Mouse (Mus musculus) bone marrow macrophage, adult 2 months (primary cell): Measurements from ENCODE around the gene Lpgat1.

Source experiments
- CTCF ChIP-seq: IDR thresholded peaks from 2 replicates; pipeline ENCODE4 v1.5.1; 2012; ENCODE audit warnings: low read depth, mild to moderate bottlenecking, low read length, moderate library complexity
- POLR2A ChIP-seq: IDR thresholded peaks from 2 replicates; pipeline ENCODE4 v1.6.1; 2012; ENCODE audit warnings: mild to moderate bottlenecking, low read depth, low read length, borderline replicate concordance

DNA sequence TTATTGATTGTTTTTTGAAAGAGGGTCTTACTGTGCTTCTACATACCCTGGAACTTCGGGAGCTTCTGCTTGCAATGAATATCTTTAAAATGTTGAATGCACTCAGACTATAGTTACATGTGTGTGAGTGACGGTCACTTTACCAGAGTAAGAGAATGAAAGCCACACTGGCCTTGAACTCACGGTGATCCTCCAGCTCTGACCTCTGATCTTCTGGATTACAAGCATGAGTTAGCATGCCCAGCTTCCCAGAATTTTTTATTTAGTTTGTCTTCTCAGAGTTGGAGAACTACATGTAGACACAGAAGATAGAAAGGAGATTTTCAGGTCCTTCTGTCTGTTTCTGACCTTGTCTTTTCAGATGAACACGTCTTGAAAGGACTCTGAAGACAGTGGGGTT, 5.1 kb downstream of the Lpgat1 start:
- TF ChIP-seq CTCF (no peak), POLR2A (no peak)
